Mouse (Mus musculus) gastrocnemius, postnatal 25 days (tissue): Measurements from ENCODE around the gene 4930452B06Rik. TPM values are rescaled to one million over a fixed set of nuclear protein-coding genes. Genes with fewer than 3 reads are reported as not detected.

ENCODE experiments used
- DNase-seq: peaks from one replicate; pipeline ENCODE4 v3.0.0; 2022
- total RNA-seq, 2 experiments: library from RNA; stranded (reverse); gene quantifications; 1 replicate in 1 of 2; 2 replicates in 1 of 2; pipeline ENCODE4 v1.2.3; 2021

4930452B06Rik gene
- total RNA-seq, 2 experiments from 2014 or later: 0.19 TPM; not detected in 1

DNA sequence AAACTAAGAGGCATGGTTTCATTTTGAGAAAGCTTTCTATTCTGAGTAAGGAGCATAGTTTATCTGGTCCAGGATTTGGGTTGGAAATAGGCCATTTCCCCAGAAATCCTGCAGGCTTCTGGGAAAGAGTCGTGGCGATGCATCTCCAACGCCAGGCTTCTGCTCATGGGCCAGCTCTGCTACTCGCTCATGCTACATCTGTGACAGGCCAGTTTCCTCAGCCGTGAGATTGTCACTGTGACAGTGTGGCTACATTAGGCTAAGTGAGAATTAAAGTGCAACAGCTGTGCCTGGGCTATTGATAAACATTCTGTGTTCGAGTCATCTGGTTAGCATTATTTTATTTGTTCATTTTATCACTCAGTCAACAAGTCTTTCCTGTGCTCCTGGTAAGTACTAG is 140.8 kb downstream of the 4930452B06Rik start:
- no peak for DNase-seq

GRCm38 (mm10) chr14:8517681-8518080 is 148.4 kb downstream of the 4930452B06Rik start:
- no peak for DNase-seq

GRCm38 (mm10) chr14:8514071-8514470 is 152.0 kb downstream of the 4930452B06Rik start:
- DNase-seq: no peak

DNA sequence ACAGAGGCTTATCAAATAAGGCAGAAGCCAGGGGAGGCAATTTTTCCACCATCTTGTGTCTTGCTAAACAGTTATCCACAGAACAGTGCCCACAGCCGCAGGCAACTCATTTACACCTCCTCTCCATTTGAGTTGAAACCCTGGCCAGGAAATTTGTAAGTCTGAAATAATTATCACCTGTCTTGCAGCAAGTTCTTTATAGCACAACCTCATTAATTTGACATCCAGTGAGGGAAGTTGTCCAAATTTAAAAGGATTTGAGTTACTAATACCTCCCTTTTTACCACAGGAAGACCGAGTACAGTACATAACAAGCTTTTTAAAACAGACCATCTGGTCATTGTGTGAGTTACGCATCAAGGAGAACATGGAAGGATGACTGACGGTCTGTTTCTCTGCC is 154.8 kb downstream of the 4930452B06Rik start:
- DNase-seq: no peak

DNA sequence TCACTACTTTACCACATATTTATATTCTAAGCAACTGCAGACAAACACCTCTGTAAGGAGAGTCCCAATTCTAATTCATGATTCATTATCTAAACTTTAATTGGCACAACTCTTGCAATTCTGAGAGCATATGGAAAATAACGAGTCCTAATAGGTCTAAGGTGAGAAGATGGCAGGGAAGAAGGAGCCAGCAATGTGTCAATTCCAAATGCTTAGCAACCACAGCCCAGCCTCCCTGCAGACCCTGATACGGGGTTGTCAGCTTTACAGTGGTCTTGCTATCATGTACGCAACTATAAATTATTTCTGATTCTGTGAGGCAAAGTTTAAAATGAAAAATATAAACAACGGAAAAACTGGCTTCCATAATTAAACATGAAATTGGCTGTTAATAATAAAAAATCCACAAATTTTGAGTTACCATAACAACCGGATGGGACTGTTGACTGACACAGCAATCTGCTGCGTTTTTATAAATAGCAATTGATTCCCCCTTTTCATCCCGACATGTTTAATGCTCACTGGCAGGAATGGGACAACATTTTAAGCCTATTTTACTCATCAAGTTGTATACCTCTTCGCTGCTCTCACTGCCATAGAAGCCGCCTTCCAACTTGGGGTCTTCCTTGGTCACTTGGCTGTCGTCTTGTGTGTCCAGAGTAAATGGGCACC is 155.6 kb downstream of the 4930452B06Rik start:
- no peak for DNase-seq

DNA sequence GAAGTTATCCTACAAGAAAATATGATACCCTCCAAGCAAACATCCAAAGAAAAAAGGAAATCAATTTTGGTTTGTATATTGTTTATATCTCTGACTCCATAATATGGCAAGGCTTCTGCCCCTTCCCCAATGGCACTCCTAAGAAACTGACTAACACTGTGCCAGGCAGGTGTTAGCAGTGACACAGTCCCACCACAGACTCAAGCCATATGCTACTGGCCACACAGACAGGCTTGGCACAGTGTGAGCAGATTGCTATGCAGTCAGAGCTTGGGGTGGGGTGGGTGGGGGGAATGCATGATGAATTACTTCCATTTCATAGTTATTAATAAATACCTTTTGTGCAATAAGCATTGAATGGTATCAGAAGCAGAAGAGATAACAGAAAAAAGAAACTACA is 157.4 kb downstream of the 4930452B06Rik start:
- no peak for DNase-seq

DNA sequence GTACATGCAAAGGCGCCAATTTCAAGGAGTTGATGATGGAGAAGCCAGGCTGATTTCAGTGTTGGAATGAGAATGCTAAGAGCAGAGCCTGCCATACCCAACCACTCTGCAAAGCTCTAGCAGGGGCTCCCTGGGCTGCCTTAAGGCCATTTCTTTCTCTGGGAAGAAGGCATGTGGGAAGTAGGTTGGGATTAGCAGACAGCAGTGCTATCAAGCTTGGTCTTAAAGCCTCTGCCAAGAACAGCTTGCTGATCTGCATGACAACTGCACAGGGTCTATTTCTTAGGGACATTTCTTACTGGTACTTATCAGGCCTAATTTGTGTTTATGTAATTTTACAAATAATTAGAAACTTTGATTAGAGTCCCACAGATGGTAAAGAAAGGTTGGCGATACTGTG is 161.8 kb downstream of the 4930452B06Rik start:
- DNase-seq: no peak

- DNase-seq: no peak
Observed at GRCm38 (mm10) chr14:8503345-8503744, 162.7 kb downstream of the 4930452B06Rik start.

- no peak for DNase-seq
Observed at GRCm38 (mm10) chr14:8502496-8502895, 163.5 kb downstream of the 4930452B06Rik start.

GRCm38 (mm10) chr14:8495691-8496090 is 170.3 kb downstream of the 4930452B06Rik start:
- DNase-seq: no peak

DNA sequence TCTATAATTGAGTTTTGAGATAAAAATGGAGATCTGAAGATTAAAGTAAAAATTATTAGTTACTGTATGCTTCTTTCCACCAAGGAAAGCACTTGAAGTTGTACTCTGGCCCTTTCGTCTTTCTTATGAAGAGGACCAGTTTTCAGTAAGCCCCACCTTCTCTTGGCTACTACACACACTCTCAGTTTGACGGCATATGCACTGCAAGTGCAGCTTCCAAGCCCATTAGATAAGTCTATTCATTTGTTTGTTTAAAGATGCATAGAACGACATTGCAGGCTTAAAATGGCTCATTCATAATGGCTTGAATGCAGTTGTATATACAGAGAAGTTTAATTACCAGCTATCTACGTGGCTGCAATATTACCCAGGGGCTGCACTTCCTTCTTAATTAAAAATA is 171.1 kb downstream of the 4930452B06Rik start:
- DNase-seq: no peak

GRCm38 (mm10) chr14:8494260-8494659 is 171.8 kb downstream of the 4930452B06Rik start:
- DNase-seq: no peak

DNA sequence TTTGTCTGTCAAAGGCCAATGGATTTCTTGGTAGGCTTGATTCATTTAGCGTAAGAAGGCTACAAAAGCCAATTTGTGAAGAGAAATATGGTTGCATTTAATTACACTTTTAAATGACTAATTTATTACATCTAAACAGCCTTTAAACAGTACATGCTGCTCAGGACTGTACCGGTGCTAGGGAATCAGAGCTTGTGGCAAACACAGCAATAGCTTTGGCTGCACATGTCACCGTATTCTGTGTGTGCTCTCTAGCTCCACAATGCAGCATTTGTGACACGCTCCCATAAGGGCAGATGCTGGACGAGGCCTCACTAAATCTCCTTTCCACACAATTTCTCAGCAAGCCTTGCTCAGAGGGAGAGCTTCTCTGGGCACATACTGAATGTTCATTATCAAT is 187.9 kb downstream of the 4930452B06Rik start:
- no peak for DNase-seq

DNA sequence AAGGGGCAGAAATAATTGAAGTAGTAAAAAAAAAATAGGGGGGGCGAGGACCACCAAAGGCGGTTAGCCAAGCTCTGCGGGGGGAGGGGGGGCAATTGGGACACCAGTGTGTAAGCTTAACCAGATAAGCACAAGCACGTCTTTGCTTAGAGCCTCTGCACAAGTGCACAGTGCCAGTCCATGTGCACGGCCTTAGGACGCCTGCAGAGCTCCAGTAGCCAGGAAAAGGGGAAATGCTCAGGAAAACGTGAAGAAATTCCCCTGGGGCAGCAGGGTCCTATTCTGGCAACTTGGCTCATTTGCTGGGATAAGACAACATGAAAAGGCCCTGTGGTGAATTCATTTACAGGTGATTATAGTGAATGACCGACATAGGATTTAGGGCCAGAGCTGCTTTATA is 188.7 kb downstream of the 4930452B06Rik start:
- DNase-seq: no peak

GRCm38 (mm10) chr14:8476606-8477005 is 189.4 kb downstream of the 4930452B06Rik start:
- no peak for DNase-seq

GRCm38 (mm10) chr14:8475851-8476250 is 190.2 kb downstream of the 4930452B06Rik start:
- DNase-seq: no peak

DNA sequence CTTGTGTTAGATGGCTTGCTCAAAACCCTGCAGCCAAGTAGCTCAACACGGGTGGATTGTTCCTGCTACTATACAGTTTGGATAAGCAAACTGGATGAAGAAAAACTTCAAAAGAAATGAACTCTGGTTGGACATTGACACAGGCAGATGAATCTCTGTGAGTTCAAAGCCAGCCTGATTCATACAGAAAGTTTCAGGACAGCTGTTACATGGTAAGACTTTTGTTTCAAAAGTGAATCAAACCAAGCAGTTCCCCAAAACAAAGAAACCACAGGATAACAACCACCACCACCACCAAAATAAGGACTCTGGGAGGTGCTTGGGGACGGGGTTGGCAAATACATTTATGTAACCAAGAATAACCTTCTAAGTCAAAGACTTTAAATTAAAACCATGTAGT is 193.2 kb downstream of the 4930452B06Rik start:
- no peak for DNase-seq

DNA sequence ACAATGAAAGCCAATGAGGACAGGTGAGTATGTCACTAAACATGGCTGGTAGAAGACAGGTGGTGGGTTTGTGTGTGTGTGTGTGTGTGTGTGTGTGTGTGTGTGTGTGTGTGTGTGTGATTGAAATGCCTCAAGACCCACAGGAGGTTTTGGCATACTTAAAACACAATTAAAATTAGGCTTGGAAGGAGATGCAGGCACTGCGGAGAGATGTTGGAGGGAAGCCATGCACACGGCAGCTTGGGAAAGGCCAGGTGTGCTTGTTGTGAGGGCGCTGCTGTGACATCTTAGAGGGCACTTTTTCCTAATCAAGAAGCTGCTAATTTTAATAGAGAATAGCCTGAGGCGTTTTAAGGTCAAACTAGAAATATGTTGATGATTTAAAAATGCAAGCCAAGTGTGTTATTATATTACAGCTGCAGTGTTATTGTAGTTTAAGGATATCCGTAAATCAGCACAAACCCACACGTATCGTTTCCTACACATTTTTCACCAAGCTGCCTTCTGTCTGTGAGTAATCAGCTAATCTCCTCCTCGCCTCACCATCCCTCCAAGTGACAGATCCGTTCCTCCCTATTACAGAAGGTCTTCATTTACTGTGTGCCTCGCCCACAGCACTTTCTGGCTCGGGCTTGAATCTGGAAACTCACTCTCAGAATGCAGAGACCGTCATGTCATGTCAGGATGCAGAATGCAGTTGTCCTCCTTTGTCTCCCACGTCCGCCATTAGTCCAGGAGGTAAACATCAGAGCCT is 201.5 kb downstream of the 4930452B06Rik start:
- no peak for DNase-seq

- DNase-seq: no peak
Observed at GRCm38 (mm10) chr14:8462973-8463372, 203.1 kb downstream of the 4930452B06Rik start.

DNA sequence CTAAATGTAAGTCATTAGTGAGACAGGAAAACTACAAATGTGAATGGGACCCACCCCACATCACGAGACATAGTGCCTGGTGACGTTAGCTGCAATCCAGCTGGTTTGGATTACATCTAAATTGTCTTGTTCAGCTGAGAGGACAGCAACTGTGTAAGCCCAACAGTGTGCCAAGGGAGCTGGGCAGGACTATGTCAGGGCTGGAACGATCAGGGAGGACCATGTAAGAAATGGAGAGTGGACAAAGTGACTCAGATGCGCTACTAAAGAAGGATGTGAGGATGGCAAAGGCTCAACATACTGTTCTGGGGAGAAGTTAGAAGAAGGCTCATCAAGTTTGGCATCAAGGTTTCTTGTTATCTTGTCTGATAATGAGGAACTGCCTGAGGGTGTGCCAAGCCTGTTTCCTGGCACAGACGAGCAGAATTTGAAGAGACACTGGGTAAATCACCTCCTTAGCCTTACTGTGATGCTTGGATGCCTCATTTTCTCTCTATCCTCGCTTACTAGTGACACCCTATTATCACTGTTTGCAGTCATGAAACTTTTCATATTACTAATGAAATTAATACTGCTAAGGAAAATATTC is 203.6 kb downstream of the 4930452B06Rik start:
- DNase-seq: no peak

DNA sequence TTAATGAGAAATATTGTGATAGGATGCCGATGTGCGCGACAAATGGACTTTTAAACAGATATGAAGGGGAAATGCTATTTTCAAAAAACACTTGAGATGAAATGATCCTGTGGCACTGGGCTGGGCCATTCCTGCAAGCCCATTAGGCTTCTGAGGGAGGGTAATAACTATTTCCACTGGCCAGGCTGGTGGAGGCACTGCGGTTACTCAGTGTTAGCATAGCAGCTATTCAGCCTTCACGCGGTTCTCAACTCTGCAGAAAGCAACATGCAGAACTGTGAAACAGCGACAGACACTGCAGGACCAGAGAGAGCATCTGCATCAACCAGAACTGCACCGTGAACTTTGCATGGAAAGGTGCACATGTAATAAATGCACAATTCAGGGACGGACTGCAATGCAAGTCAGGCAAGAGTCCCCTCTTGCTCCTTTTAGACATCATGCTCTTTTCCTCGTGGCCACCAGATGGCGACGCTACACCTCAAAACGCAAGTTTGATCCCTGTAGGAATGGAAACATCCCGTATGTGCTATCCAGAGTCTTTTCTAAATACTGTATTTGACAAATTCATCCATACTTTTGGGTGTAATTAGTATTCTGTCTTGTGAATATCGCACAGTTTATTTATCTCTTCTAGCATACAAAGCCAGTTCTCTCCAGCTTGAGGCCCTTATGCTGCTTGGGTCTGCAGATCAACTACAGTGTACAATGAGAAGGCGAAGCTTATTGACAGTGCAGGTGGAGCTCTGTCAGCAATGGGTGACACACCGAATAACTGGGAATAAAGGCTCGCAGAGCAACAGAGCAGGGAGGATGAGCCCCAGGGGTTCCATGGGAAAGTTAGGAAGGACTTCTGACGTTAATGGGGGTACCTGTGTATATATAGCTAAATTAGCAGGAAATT is 205.6 kb downstream of the 4930452B06Rik start:
- no peak for DNase-seq

DNA sequence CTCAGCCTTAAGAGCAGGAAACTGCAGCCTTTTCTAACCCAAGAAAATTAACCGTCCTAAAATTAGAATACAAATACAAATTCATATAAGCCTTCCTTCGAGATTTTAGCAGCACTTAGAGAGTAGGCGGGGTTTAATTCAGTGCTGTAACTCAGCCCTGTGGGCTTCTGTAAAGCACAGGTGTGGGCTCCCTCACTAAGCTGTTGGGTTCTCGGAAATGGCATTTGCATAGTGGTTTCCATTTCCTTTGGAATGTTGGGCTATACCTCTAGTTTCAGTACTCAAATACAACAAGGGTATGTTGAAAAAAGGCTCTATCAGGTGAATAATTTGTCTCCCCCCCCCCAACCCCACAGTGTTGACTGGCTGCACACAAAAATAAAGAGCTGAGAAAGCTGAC is 206.3 kb downstream of the 4930452B06Rik start:
- DNase-seq: no peak
